Mouse (Mus musculus) T-cell, adult 2 months (primary cell): Measurements from ENCODE around the gene Ift140.
"Not testable (repeated sequence)": the region's sequence is repeated elsewhere in the genome, so short reads cannot be mapped to it uniquely, and the experiment has no call there.

Experiments
- DNase-seq: peaks from one replicate; pipeline ENCODE4 v3.0.0; 2022; ENCODE audit warnings: low spot score

The Ift140 gene

DNA sequence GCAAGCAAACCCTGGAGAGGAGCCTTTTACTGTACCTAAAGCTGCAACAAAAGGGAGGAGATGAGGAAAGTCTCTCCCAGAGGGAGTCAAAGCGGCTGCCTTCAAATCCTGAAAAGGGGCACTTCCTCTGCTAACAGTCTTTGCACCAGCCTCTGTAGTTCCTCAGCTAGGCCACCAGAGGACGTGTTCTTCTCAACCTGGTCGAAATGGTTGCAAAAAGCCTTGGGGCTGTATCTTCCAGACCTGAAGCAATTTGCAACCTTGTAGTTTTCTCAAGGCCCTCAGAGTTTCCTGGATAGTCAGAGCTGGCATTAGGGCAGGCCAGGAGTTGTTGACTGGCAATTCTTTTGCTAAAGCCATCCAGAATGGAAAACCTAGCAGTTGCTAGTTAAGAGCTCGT, 101.4 kb downstream of the Ift140 start:
- DNase-seq = peak; percentile 53

DNA sequence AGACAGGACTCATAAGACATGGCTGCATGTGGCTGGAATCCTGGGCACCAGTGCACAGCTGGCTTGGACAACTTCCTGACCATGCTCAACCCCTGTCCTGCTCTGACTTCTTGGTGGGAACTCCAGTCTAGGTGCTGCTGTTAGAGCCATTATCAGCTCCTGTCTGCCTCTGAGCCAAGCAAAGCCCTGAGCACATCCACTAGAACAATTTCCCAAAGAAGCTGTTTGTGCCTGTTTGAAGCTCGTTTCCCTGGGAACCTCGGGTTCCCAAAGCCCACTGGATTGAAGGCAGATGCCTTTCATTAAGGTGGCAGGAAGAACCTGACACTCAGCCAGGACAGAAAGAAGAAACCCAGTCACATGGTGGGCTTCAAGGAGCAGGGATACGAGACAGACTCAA, 104.5 kb downstream of the Ift140 start, which contains the start of gene Ptx4:
Ptx4 (plus strand) TSS at position 355 of the 400 bp plus-strand sequence.
- no peak for DNase-seq

DNA sequence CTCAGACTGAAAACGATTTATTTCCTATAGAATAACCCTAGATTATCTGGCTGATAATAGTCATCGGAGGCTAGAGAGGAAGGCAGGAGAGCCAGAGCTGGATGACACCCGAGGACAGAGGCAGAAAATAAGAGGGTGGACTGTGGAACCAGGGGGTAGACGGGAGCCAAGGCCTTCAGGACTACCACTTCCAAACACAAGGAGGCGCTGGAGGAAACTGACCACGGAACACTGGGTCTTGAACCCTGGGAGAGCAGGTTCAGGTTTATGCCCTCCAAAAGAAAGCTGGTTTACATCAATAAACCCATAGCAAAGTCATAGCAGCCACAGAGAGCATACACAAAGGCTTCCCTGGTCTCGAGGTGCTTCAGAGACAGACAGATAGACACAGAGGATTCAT, 108.1 kb downstream of the Ift140 start:
- peak; percentile 45 for DNase-seq

DNA sequence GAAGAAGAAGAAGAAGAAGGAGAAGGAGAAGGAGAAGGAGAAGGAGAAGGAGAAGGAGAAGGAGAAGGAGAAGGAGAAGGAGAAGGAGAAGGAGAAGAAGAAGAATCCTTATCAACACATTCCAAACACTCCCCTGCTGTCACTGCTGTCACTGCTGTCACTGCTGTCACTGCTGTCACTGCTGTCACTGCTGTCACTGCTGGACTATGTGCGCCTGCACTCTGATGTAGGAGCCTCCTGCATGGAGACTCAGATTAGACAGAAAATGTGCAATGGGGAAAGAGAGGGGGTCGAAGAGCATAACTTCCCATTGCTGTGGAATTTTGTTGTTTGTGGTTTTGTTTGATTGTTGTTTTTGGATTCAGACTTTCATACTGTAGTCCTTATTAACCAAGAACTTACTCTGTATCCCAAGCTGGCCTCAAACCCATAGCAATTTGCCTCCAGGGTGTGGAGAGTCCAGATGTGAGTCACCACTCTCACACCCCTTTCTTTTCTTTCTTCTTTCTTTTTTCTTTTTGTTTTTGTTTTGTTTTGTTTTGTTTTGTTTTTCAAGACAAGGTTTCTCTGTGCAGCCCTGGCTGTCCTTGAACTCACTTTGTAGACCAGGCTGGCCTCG, 109.7 kb downstream of the Ift140 start:
- not testable (repeated sequence) for DNase-seq

DNA sequence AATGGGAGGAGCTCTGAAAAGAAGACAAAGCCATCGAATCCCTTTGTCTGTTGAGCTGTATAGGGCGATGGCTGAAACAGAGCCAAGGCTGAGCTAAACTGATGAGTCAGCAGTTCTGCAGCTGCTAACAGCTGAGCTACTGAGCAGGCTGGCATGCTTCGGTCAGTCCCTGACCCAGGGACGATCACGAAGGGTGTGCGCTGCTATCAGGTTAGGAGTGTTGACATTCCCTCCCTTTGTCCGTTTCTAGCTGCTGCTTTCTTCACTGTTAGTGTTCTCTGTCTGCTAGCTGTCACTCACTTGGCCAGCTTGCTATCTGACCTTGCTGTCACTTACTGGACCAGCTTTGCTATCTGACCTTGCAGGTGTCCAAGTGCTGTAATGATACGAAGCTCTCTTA, 111.2 kb downstream of the Ift140 start:
- DNase-seq = no peak

DNA sequence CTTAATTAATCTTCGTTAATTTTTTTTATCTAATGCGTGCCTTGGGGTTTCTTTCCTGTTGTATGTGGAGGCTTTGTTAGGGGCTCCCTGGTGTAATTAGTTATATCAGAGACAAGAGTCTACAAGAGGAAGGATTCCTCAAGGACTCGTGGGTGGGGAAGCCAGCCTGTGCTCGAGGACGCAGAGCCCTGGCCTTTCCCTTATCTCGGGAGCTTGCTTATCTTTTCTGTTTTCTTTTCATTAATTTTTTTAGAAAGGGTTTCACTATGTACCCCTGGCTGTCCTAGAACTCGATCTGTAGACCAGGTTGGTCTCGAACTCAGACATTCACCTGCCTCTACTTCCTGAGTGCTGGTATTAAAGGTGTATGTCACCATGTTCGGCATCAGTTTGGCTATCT, 111.8 kb downstream of the Ift140 start:
- DNase-seq = no peak

DNA sequence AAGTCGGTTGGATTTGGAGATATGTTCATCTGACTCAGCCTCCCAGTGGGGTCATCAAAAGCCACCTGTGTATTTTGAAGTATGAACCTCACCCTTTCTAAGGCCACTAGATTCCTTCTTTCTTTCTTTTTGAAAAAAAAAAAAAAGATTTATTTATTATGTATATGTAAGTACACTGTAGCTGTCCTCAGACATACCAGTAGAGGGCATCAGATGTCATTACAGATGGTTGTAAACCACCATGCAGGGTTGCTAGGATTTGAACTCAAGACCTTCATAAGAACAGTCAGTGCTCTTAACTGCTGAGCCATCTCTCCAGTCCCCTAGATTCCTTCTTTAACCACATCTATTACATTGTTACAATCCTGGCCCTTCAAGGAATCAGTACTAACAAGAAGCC, 114.2 kb downstream of the Ift140 start:
- DNase-seq = no peak

DNA sequence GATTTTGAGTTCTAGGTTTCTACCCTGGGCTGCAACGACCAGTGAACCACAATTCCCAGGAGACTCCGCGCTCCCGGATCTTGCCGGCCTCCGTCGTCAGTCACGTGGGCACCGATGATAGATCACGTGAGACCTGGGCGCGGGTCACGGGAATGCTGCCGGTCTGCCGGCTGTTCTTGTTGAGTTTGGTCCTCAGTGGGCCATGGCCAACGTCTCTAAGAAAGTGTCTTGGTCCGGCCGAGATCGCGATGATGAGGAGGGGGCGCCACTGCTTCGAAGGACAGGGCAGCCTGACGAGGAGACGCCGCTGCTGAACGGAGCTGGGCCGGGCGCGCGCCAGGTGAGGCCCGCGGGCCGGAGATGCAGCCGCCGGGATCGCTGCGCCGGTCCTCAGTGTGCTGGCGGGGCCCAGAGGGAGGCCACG, 117.4 kb downstream of the Ift140 start, which contains the start of gene Clcn7:
Clcn7 (plus strand) TSS at position 117 of the 424 bp plus-strand sequence.
- peak; percentile 82 for DNase-seq

DNA sequence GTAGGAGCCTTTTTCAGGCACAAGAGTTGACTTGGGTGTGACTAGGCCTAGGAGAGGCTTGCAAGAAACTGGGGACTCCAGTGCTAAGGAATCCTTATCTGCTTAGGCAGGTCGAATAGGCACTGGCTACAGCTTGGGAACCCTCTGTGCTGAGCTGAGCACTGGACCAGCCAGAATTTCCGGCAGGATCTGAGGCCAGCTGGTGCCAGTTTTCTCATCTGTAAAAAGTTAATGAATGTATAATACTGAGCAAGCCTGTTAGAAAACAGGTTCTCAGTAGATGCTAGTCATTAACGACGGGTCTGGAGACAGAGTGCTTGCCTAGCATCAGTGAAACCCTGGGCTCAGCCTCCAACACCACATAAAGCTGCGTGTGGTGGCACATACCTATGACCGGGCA, 119.7 kb downstream of the Ift140 start:
- no peak for DNase-seq

DNA sequence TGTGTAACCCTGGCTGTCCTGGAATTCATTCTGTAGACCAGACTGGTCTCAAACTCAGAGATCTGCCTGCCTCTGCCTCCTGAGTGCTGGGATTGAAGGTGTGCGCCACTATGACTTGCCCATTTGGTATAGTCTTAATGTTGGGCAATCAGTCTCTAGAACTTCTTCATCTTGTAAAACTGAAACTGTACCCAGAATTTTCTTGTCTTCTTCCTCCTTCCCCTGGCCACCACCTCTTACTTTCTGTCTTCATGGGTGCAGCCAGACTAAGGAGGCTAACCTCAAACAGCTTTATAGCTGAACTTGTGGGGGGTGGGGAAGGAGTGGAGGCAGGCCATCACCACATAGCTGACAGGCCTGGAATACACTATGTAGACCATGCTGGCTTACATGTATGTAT, 122.9 kb downstream of the Ift140 start:
- no peak for DNase-seq

DNA sequence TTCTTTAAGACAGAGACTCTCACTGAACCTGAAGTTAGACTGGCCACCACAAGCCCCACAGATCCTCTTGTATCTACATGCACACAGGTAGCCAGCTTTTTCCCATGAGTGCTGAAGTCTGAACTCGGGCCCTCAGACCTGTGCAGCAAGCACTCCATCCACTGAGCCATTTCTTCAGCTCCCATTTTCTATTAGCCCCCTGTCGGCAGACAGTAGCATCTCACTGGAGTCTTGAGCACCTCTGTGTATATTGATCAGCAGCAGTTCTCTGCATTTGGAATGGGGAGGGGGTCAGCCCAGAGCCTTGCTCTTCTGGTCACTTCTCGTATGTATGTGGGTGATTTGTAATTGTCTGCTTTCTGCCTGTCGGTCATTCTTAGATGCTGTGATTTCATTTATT, 124.1 kb downstream of the Ift140 start:
- peak; percentile 12 for DNase-seq
